Mouse (Mus musculus): ENCODE data around the gene Sirt4. TPM values are rescaled to one million over a fixed set of nuclear protein-coding genes. Genes with fewer than 3 reads are reported as not detected.

The Sirt4 gene
- 18.8 and 18.9 TPM in 2 replicates for polyA plus RNA-seq (2015; fragmentation: Nextera tagmentation; extraction: Ambion mirVana)

GRCm38 (mm10) chr5:115483947-115484920 is at the start of gene Sirt4:
Gene Sirt4, minus strand, starts transcription at chr5:115484725.

GRCm38 (mm10) chr5:115506454-115507201 is 22.1 kb upstream of the Sirt4 start, which contains the start of gene Pxn:
Gene Pxn, plus strand, starts transcription at chr5:115506676.

GRCm38 (mm10) chr5:115465642-115466420 is 18.7 kb downstream of the Sirt4 start, which contains the start of gene Pla2g1b:
Gene Pla2g1b, plus strand, starts transcription at chr5:115466262.

GRCm38 (mm10) chr5:115429359-115430186 is 55.0 kb downstream of the Sirt4 start, which contains the start of gene Msi1:
Gene Msi1, plus strand, starts transcription at chr5:115429599.

Other genes starting within 250 kb of the Sirt4 start
- gene Pop5, start 248.9 kb downstream of the Sirt4 start, polyA plus RNA-seq (2015; fragmentation: Nextera tagmentation; extraction: Ambion mirVana) = 122 TPM in 2 replicates
- 155 and 160 TPM in 2 replicates for gene Rnf10, start 211.8 kb downstream of the Sirt4 start, polyA plus RNA-seq (2015; fragmentation: Nextera tagmentation; extraction: Ambion mirVana)
- gene Coq5, start 205.1 kb downstream of the Sirt4 start, polyA plus RNA-seq (2015; fragmentation: Nextera tagmentation; extraction: Ambion mirVana) = 53.6 and 54.3 TPM in 2 replicates
- gene Dynll1, start 183.7 kb downstream of the Sirt4 start, polyA plus RNA-seq (2015; fragmentation: Nextera tagmentation; extraction: Ambion mirVana) = 1,233 and 1,344 TPM in 2 replicates
- gene Srsf9, start 157.5 kb downstream of the Sirt4 start, polyA plus RNA-seq (2015; fragmentation: Nextera tagmentation; extraction: Ambion mirVana) = 124 and 132 TPM in 2 replicates
- 29.0 and 32.5 TPM in 2 replicates for gene Gatc, start 143.5 kb downstream of the Sirt4 start, polyA plus RNA-seq (2015; fragmentation: Nextera tagmentation; extraction: Ambion mirVana)
- 51.3 and 55.8 TPM in 2 replicates for gene Triap1, start 143.5 kb downstream of the Sirt4 start, polyA plus RNA-seq (2015; fragmentation: Nextera tagmentation; extraction: Ambion mirVana)
- gene Cox6a1, start 135.7 kb downstream of the Sirt4 start, polyA plus RNA-seq (2015; fragmentation: Nextera tagmentation; extraction: Ambion mirVana) = 1,815 and 1,833 TPM in 2 replicates
- gene Msi1, start 55.1 kb downstream of the Sirt4 start, polyA plus RNA-seq (2015; fragmentation: Nextera tagmentation; extraction: Ambion mirVana) = 30.3 and 31.9 TPM in 2 replicates
- not detected in 2 replicates for gene Pla2g1b, start 18.5 kb downstream of the Sirt4 start, polyA plus RNA-seq (2015; fragmentation: Nextera tagmentation; extraction: Ambion mirVana)
- gene Pxn, start 22.0 kb upstream of the Sirt4 start, polyA plus RNA-seq (2015; fragmentation: Nextera tagmentation; extraction: Ambion mirVana) = 14.9 and 16.4 TPM in 2 replicates
- gene Rplp0, start 74.7 kb upstream of the Sirt4 start, polyA plus RNA-seq (2015; fragmentation: Nextera tagmentation; extraction: Ambion mirVana) = 784 and 808 TPM in 2 replicates
- 24.8 and 28.2 TPM in 2 replicates for gene Gcn1l1, start 80.5 kb upstream of the Sirt4 start, polyA plus RNA-seq (2015; fragmentation: Nextera tagmentation; extraction: Ambion mirVana)
- gene Rab35, start 147.2 kb upstream of the Sirt4 start, polyA plus RNA-seq (2015; fragmentation: Nextera tagmentation; extraction: Ambion mirVana) = 27.4 and 27.6 TPM in 2 replicates
- gene Bicdl1, start 246.9 kb upstream of the Sirt4 start, polyA plus RNA-seq (2015; fragmentation: Nextera tagmentation; extraction: Ambion mirVana) = 39.7 and 47.6 TPM in 2 replicates